Mouse (Mus musculus) forebrain, embryonic 13.5 days (tissue): ENCODE measurements around the gene Erc2. TPM values are rescaled to one million over a fixed set of nuclear protein-coding genes. Genes with fewer than 3 reads are reported as not detected.

Experiments
- ATAC-seq: fragments of 200-750 bp; cut with Nextera tagmentation; 2 replicates; pipeline ENCODE4 v1.8.0; 2017
- H3K27ac ChIP-seq: fragments of 300-500 bp; sonication (generic); 2 replicates; pipeline ENCODE4 v1.5.1; 2015; ENCODE audit warnings: inconsistent platforms, mild to moderate bottlenecking, moderate library complexity
- H3K27me3 ChIP-seq: fragments of 300-500 bp; sonication (generic); 2 replicates; pipeline ENCODE4 v1.6.1; 2015; ENCODE audit warnings: mild to moderate bottlenecking, inconsistent platforms
- H3K36me3 ChIP-seq: fragments of 300-500 bp; sonication (generic); 2 replicates; pipeline ENCODE4 v1.6.1; 2015; ENCODE audit warnings: mild to moderate bottlenecking, inconsistent platforms; ENCODE audit not compliant: poor library complexity, severe bottlenecking
- H3K4me1 ChIP-seq: fragments of 300-500 bp; sonication (generic); 2 replicates; pipeline ENCODE4 v1.6.1; 2015; ENCODE audit warnings: inconsistent platforms
- H3K4me2 ChIP-seq: fragments of 300-500 bp; sonication (generic); 2 replicates; pipeline ENCODE4 v1.6.1; 2015; ENCODE audit warnings: inconsistent platforms, mild to moderate bottlenecking, moderate library complexity
- H3K4me3 ChIP-seq: fragments of 300-500 bp; sonication (generic); 2 replicates; pipeline ENCODE4 v1.5.1; 2015; ENCODE audit warnings: mild to moderate bottlenecking, inconsistent platforms
- H3K9ac ChIP-seq: fragments of 300-500 bp; sonication (generic); 2 replicates; pipeline ENCODE4 v1.6.1; 2015; ENCODE audit warnings: mild to moderate bottlenecking, inconsistent platforms
- H3K9me3 ChIP-seq: fragments of 300-500 bp; sonication (generic); replicated peaks from 2 replicates; pipeline ENCODE4 v1.6.1; 2016; ENCODE audit warnings: inconsistent platforms
- WGBS: fragments of 180-500 bp; shearing (Covaris S2); methylation state at CpG from one replicate; pipeline ENCODE4 v1.1.7; 2015; 5-methylcytosine and 5-hydroxymethylcytosine counted together
- polyA plus RNA-seq: library from polyadenylated mRNA; unstranded; fragments of >200 nt; fragmentation: Nextera tagmentation; extraction: Ambion mirVana; gene quantifications from 2 replicates; pipeline ENCODE4 v1.2.1, GENCODE M21; 2015

Erc2 gene
- polyA plus RNA-seq, 1 experiment from 2014 or later, result 49.8 TPM

- Histone ChIP-seq H3K36me3 (no peaks in the 10 kb centered on the region), H3K27ac (no peak overlapping the region), H3K9me3 (no peaks in the 10 kb centered on the region), H3K4me2 (no peak overlapping the region), H3K4me1 (no peaks in the 10 kb centered on the region), H3K9ac (no peak overlapping the region), H3K27me3 (no peaks in the 10 kb centered on the region), H3K4me3 (no peak overlapping the region)
- no peak for ATAC-seq
- 96% methylated on average over 3 of the region's 3 CpGs for WGBS
Measured at GRCm38 (mm10) chr14:27927369-27927768, 305.1 kb downstream of the Erc2 start.

GRCm38 (mm10) chr14:27933533-27933932 lies 311.3 kb downstream of the Erc2 start:
- Histone ChIP-seq H3K4me3 (no peak overlapping the region), H3K4me2 (no peak overlapping the region), H3K27ac (no peak overlapping the region), H3K4me1 (peaks cover 14% of the 10 kb centered on the region; the same call in 1 of the 2 replicates), H3K9ac (no peak overlapping the region), H3K27me3 (no peaks in the 10 kb centered on the region), H3K36me3 (no peaks in the 10 kb centered on the region), H3K9me3 (no peaks in the 10 kb centered on the region)
- WGBS, result 88% methylated on average over 1 of the region's 1 CpGs
- no peak for ATAC-seq

- H3K4me2 ChIP-seq, result no peak overlapping the region
- no peaks in the 10 kb centered on the region for H3K36me3 ChIP-seq
- H3K4me1 ChIP-seq, result peaks cover 14% of the 10 kb centered on the region; the same call in 1 of the 2 replicates
- ATAC-seq, result no peak
- WGBS, result 100% methylated on average over 3 of the region's 3 CpGs
- no peaks in the 10 kb centered on the region for H3K27me3 ChIP-seq
- H3K9me3 ChIP-seq, result no peaks in the 10 kb centered on the region
- H3K27ac ChIP-seq, result no peak overlapping the region
- H3K4me3 ChIP-seq, result no peak overlapping the region
- no peak overlapping the region for H3K9ac ChIP-seq
Measured at GRCm38 (mm10) chr14:27935714-27936113, 313.5 kb downstream of the Erc2 start.

GRCm38 (mm10) chr14:27937922-27938321 lies 315.7 kb downstream of the Erc2 start:
- WGBS, result 53% methylated on average over 2 of the region's 2 CpGs
- no peak for ATAC-seq
- no peak overlapping the region for H3K9ac ChIP-seq
- no peaks in the 10 kb centered on the region for H3K9me3 ChIP-seq
- no peak overlapping the region for H3K4me2 ChIP-seq
- H3K36me3 ChIP-seq, result no peaks in the 10 kb centered on the region
- no peaks in the 10 kb centered on the region for H3K27me3 ChIP-seq
- peaks cover 14% of the 10 kb centered on the region; the same call in 1 of the 2 replicates for H3K4me1 ChIP-seq
- no peak overlapping the region for H3K4me3 ChIP-seq
- no peak overlapping the region for H3K27ac ChIP-seq

- Histone ChIP-seq H3K9me3 (no peaks in the 10 kb centered on the region), H3K4me3 (no peak overlapping the region), H3K4me2 (no peak overlapping the region), H3K9ac (no peak overlapping the region), H3K27ac (no peak overlapping the region), H3K27me3 (no peaks in the 10 kb centered on the region), H3K36me3 (no peaks in the 10 kb centered on the region), H3K4me1 (no peaks in the 10 kb centered on the region)
- WGBS, result 36% methylated on average over 1 of the region's 1 CpGs
- no peak for ATAC-seq
Measured at GRCm38 (mm10) chr14:27945276-27945675, 323.0 kb downstream of the Erc2 start.

- H3K9ac ChIP-seq, result no peak overlapping the region
- no peaks in the 10 kb centered on the region for H3K27me3 ChIP-seq
- no peaks in the 10 kb centered on the region for H3K9me3 ChIP-seq
- no peak overlapping the region for H3K27ac ChIP-seq
- no peaks in the 10 kb centered on the region for H3K36me3 ChIP-seq
- no peak overlapping the region for H3K4me2 ChIP-seq
- no peak for ATAC-seq
- H3K4me1 ChIP-seq, result no peaks in the 10 kb centered on the region
- H3K4me3 ChIP-seq, result no peak overlapping the region
- WGBS, result 83% methylated on average over 5 of the region's 5 CpGs
Measured at GRCm38 (mm10) chr14:27946211-27946610, 324.0 kb downstream of the Erc2 start.

GRCm38 (mm10) chr14:27948391-27948790 lies 326.2 kb downstream of the Erc2 start:
- no peak overlapping the region for H3K4me2 ChIP-seq
- H3K27me3 ChIP-seq, result no peaks in the 10 kb centered on the region
- no peak overlapping the region for H3K27ac ChIP-seq
- H3K9ac ChIP-seq, result no peak overlapping the region
- 69% methylated on average over 8 of the region's 8 CpGs for whole genome bisulfite sequencing
- H3K4me1 ChIP-seq, result no peaks in the 10 kb centered on the region
- no peaks in the 10 kb centered on the region for H3K9me3 ChIP-seq
- H3K4me3 ChIP-seq, result no peak overlapping the region
- no peak for ATAC-seq
- no peaks in the 10 kb centered on the region for H3K36me3 ChIP-seq

GRCm38 (mm10) chr14:27953814-27954213 lies 331.6 kb downstream of the Erc2 start:
- Histone ChIP-seq H3K4me3 (no peak overlapping the region), H3K9me3 (0 out of 2 replicates have a peak, but pooled peaks cover 3% of the 10 kb centered on the region), H3K4me2 (no peak overlapping the region), H3K36me3 (no peaks in the 10 kb centered on the region), H3K4me1 (no peaks in the 10 kb centered on the region), H3K27me3 (no peaks in the 10 kb centered on the region), H3K9ac (no peak overlapping the region), H3K27ac (no peak overlapping the region)
- ATAC-seq, result no peak

- Histone ChIP-seq H3K4me2 (no peak overlapping the region), H3K9me3 (0 out of 2 replicates have a peak, but pooled peaks cover 3% of the 10 kb centered on the region), H3K4me3 (no peak overlapping the region), H3K36me3 (no peaks in the 10 kb centered on the region), H3K4me1 (no peaks in the 10 kb centered on the region), H3K9ac (no peak overlapping the region), H3K27ac (no peak overlapping the region), H3K27me3 (no peaks in the 10 kb centered on the region)
- no peak for ATAC-seq
- 69% methylated on average over 2 of the region's 2 CpGs for WGBS
Measured at GRCm38 (mm10) chr14:27956801-27957200, 334.6 kb downstream of the Erc2 start.

GRCm38 (mm10) chr14:27973701-27974100 lies 351.5 kb downstream of the Erc2 start:
- Histone ChIP-seq H3K27me3 (no peaks in the 10 kb centered on the region), H3K4me2 (no peak overlapping the region), H3K36me3 (no peaks in the 10 kb centered on the region), H3K9ac (no peak overlapping the region), H3K9me3 (no peaks in the 10 kb centered on the region), H3K4me3 (no peak overlapping the region), H3K27ac (no peak overlapping the region), H3K4me1 (no peaks in the 10 kb centered on the region)
- WGBS, result 92% methylated on average over 6 of the region's 6 CpGs
- no peak for ATAC-seq

- Histone ChIP-seq H3K9ac (no peak overlapping the region), H3K27me3 (no peaks in the 10 kb centered on the region), H3K27ac (no peak overlapping the region), H3K9me3 (no peaks in the 10 kb centered on the region), H3K4me1 (no peaks in the 10 kb centered on the region), H3K36me3 (no peaks in the 10 kb centered on the region), H3K4me3 (no peak overlapping the region), H3K4me2 (no peak overlapping the region)
- no peak for ATAC-seq
- 91% methylated on average over 1 of the region's 1 CpGs for WGBS
Measured at GRCm38 (mm10) chr14:27975661-27976060, 353.4 kb downstream of the Erc2 start.

GRCm38 (mm10) chr14:27984758-27985157 lies 362.5 kb downstream of the Erc2 start:
- Histone ChIP-seq H3K4me2 (no peak overlapping the region), H3K36me3 (no peaks in the 10 kb centered on the region), H3K27ac (no peak overlapping the region), H3K9ac (no peak overlapping the region), H3K27me3 (no peaks in the 10 kb centered on the region), H3K9me3 (no peaks in the 10 kb centered on the region), H3K4me1 (peaks cover 7% of the 10 kb centered on the region; the same call in 1 of the 2 replicates), H3K4me3 (no peak overlapping the region)
- WGBS, result 83% methylated on average over 3 of the region's 3 CpGs
- no peak for ATAC-seq

- H3K36me3 ChIP-seq, result no peaks in the 10 kb centered on the region
- 88% methylated on average over 5 of the region's 5 CpGs for WGBS
Measured at GRCm38 (mm10) chr14:27985201-27985600, 363.0 kb downstream of the Erc2 start.

More at GRCm38 (mm10) chr14:27985201-27985600, 363.0 kb downstream of the Erc2 start:
- Histone ChIP-seq H3K9me3 (no peaks in the 10 kb centered on the region), H3K9ac (no peak overlapping the region), H3K4me1 (peaks cover 7% of the 10 kb centered on the region; the same call in 1 of the 2 replicates), H3K4me2 (no peak overlapping the region), H3K4me3 (no peak overlapping the region), H3K27me3 (no peaks in the 10 kb centered on the region), H3K27ac (no peak overlapping the region)
- no peak for ATAC-seq
